Mouse (Mus musculus) neural tube, embryonic 15.5 days (tissue): ENCODE data around the gene Tmprss4. TPM values are rescaled to one million over a fixed set of nuclear protein-coding genes. Genes with fewer than 3 reads are reported as not detected.

Source experiments
- ATAC-seq: fragments of 200-750 bp; cut with Nextera tagmentation; 2 replicates; pipeline ENCODE4 v1.8.0; 2017; ENCODE audit warnings: mild to moderate bottlenecking, moderate TSS enrichment, moderate library complexity; ENCODE audit not compliant: low FRiP score
- H3K27ac ChIP-seq: fragments of 300-500 bp; sonication (generic); replicated peaks from 2 replicates; pipeline ENCODE4 v1.5.1; 2015; ENCODE audit warnings: mild to moderate bottlenecking, inconsistent platforms
- H3K27me3 ChIP-seq: fragments of 300-500 bp; sonication (generic); replicated peaks from 2 replicates; pipeline ENCODE4 v1.6.1; 2015; ENCODE audit warnings: inconsistent platforms
- H3K36me3 ChIP-seq: fragments of 300-500 bp; sonication (generic); 2 replicates; pipeline ENCODE4 v1.6.1; 2015; ENCODE audit warnings: inconsistent platforms
- H3K4me1 ChIP-seq: fragments of 300-500 bp; sonication (generic); 2 replicates; pipeline ENCODE4 v1.6.1; 2015; ENCODE audit warnings: inconsistent platforms
- H3K4me2 ChIP-seq: fragments of 300-500 bp; sonication (generic); 2 replicates; pipeline ENCODE4 v1.6.1; 2015; ENCODE audit warnings: inconsistent platforms, mild to moderate bottlenecking, moderate library complexity
- H3K4me3 ChIP-seq: fragments of 300-500 bp; sonication (generic); replicated peaks from 2 replicates; pipeline ENCODE4 v1.5.1; 2015; ENCODE audit warnings: mild to moderate bottlenecking, inconsistent platforms
- H3K9ac ChIP-seq: fragments of 300-500 bp; sonication (generic); replicated peaks from 2 replicates; pipeline ENCODE4 v1.6.1; 2015; ENCODE audit warnings: mild to moderate bottlenecking, inconsistent platforms
- H3K9me3 ChIP-seq: fragments of 300-500 bp; sonication (generic); replicated peaks from 2 replicates; pipeline ENCODE4 v1.6.1; 2016; ENCODE audit warnings: inconsistent platforms
- whole genome bisulfite sequencing: fragments of 180-500 bp; shearing (Covaris S2); methylation state at CpG from one replicate; pipeline ENCODE4 v1.1.7; 2015; ENCODE audit warnings: mixed read lengths; 5-methylcytosine and 5-hydroxymethylcytosine counted together
- polyA plus RNA-seq: library from polyadenylated mRNA; unstranded; fragments of >200 nt; fragmentation: Nextera tagmentation; extraction: Ambion mirVana; gene quantifications from 2 replicates; pipeline ENCODE4 v1.2.1, GENCODE M21; 2015

The Tmprss4 gene
- polyA plus RNA-seq, 1 experiment from 2014 or later, result not detected

DNA sequence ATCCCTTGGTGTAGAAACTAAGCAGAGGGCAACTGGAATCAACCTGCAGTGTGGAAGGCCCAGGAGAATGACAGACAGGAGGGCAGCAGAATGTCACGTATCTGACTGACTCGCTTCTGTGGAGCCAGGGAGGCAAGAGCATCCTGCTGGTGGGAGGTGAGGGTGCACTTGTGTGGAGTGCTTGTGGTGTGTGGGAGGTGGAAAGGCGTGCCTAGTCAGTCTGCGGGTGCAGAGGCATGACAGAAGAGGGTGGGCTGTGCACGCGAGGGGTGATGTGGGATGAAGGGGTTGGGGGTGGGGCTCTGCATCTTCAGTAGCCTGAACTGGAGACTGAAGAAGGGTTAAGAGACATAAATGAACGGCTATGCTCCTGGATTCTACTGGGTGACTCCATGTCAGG is 50.5 kb downstream of the Tmprss4 start:
- no peaks in the 10 kb centered on the region for H3K9me3 ChIP-seq
- 78% methylated on average over 7 of the region's 7 CpGs for WGBS

GRCm38 (mm10) chr9:45150933-45151332 is 53.0 kb downstream of the Tmprss4 start:
- H3K9me3 ChIP-seq, result no peaks in the 10 kb centered on the region
- no peak overlapping the region for H3K27ac ChIP-seq
- H3K4me1 ChIP-seq, result peaks cover 3% of the 10 kb centered on the region
- H3K4me2 ChIP-seq, result no peak overlapping the region
- 50% methylated on average over 1 of the region's 1 CpGs for WGBS
- no peak overlapping the region for H3K4me3 ChIP-seq
- no peaks in the 10 kb centered on the region for H3K36me3 ChIP-seq
- ATAC-seq, result no peak
- peaks cover 41% of the 10 kb centered on the region for H3K27me3 ChIP-seq
- no peak overlapping the region for H3K9ac ChIP-seq

More for the DNA sequence above, 50.5 kb downstream of the Tmprss4 start:
- Histone ChIP-seq H3K27me3 (peaks cover 22% of the 10 kb centered on the region), H3K4me2 (no peak overlapping the region), H3K4me3 (no peak overlapping the region), H3K4me1 (no peaks in the 10 kb centered on the region), H3K27ac (no peak overlapping the region), H3K36me3 (no peaks in the 10 kb centered on the region), H3K9ac (no peak overlapping the region)
- ATAC-seq, result no peak

GRCm38 (mm10) chr9:45146267-45146597 is 57.7 kb downstream of the Tmprss4 start:
- H3K9ac ChIP-seq, result peak overlapping the region; percentile 43
- H3K4me3 ChIP-seq, result peak overlapping the region; percentile 41
- no peaks in the 10 kb centered on the region for H3K9me3 ChIP-seq
- no peaks in the 10 kb centered on the region for H3K36me3 ChIP-seq
- peaks cover 79% of the 10 kb centered on the region for H3K27me3 ChIP-seq
- WGBS, result under 1% methylated on average over 5 of the region's 5 CpGs
- no peak overlapping the region for H3K27ac ChIP-seq
- peaks cover 7% of the 10 kb centered on the region for H3K4me1 ChIP-seq
- peak overlapping the region; percentile 88 for H3K4me2 ChIP-seq
- peak; percentile 59; the same call in 1 of the 2 replicates for ATAC-seq

- Histone ChIP-seq H3K9me3 (no peaks in the 10 kb centered on the region), H3K27me3 (peaks cover 83% of the 10 kb centered on the region), H3K27ac (no peak overlapping the region), H3K4me2 (peak overlapping the region; percentile 88), H3K4me3 (peak overlapping the region; percentile 41), H3K36me3 (no peaks in the 10 kb centered on the region), H3K4me1 (peaks cover 7% of the 10 kb centered on the region), H3K9ac (peak overlapping the region; percentile 43)
- 3% methylated on average over 27 of the region's 27 CpGs for WGBS
- ATAC-seq, result peak; percentile 70; the same call in 1 of the 2 replicates
Measured at GRCm38 (mm10) chr9:45145533-45146266, 58.2 kb downstream of the Tmprss4 start.

DNA sequence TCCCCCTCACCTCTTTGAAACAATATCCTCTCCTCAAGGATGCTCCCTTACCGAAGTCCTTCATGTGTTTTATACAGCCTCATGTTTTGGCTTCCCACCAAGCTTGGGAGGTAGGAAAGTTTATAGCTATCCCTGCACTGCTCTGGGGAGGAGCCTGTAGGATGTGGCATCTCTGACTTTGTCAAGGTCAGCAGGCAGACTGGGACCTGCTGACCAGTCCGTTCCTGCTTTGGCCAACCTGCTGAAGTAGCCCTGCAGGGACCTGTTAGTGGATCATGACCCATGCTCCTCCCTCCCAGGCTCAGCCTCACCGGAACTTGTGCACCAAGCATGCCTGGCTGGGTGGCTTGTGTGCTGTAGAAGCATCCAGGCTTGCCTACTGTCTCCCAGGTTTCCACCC is 61.2 kb downstream of the Tmprss4 start:
- WGBS, result 55% methylated on average over 3 of the region's 3 CpGs
- H3K4me2 ChIP-seq, result no peak overlapping the region
- peaks cover 23% of the 10 kb centered on the region for H3K4me1 ChIP-seq
- no peak overlapping the region for H3K9ac ChIP-seq
- no peaks in the 10 kb centered on the region for H3K9me3 ChIP-seq
- ATAC-seq, result no peak
- no peaks in the 10 kb centered on the region for H3K36me3 ChIP-seq
- no peak overlapping the region for H3K4me3 ChIP-seq
- H3K27me3 ChIP-seq, result peaks cover 87% of the 10 kb centered on the region
- H3K27ac ChIP-seq, result no peak overlapping the region

DNA sequence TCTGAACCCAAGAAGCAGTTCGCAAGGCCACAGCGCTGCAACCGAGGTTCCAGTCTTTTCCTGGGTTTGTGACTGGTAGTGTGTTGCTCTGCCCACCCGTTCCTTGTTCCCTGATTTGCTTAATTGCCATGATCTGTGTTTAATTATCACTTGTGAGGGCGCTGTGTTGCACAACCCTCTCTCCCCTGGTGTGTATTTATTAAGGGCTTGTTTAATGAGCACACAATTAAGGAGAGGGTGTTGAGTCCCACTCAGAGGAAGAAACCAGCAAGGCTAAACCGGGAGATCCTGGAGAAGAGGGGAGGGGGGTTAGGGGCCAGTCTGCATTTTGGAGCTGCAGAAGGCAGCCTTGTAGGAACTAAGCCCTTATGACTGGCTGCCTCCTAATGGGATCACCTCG is 62.9 kb downstream of the Tmprss4 start:
- Histone ChIP-seq H3K27ac (no peak overlapping the region), H3K4me1 (peaks cover 21% of the 10 kb centered on the region), H3K4me3 (no peak overlapping the region), H3K27me3 (peaks cover 91% of the 10 kb centered on the region), H3K4me2 (no peak overlapping the region), H3K9me3 (no peaks in the 10 kb centered on the region), H3K36me3 (no peaks in the 10 kb centered on the region), H3K9ac (no peak overlapping the region)
- ATAC-seq, result no peak
- 45% methylated on average over 7 of the region's 7 CpGs for WGBS

DNA sequence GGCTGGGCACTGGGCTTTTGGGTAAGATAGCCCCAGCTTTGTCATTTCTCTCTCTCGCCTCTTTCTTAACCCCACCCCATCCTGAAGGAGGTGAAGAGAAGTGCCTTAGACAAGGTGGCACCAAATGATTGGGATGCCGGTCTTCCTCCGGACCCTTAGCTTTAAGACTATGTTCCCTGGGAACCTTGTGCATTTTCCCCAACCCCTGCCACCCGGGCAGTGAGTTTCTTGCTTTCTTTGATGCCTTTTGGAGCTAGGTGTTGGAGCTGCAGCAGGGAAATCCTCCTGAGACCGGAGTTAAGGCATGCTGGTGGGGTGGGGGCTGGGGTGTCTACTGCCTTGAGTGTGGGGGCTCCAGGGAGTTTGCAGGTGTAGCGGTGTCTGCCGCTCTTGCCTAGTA is 64.8 kb downstream of the Tmprss4 start:
- peaks cover 96% of the 10 kb centered on the region for H3K27me3 ChIP-seq
- H3K9ac ChIP-seq, result 0 out of 2 replicates have a peak overlapping the region, but pooled peaks have one; percentile 47
- no peaks in the 10 kb centered on the region for H3K36me3 ChIP-seq
- no peak for ATAC-seq
- no peak overlapping the region for H3K27ac ChIP-seq
- peak overlapping the region; percentile 96 for H3K4me2 ChIP-seq
- peak overlapping the region; percentile 51 for H3K4me3 ChIP-seq
- peaks cover 16% of the 10 kb centered on the region for H3K4me1 ChIP-seq
- H3K9me3 ChIP-seq, result no peaks in the 10 kb centered on the region
- 8% methylated on average over 7 of the region's 7 CpGs for WGBS

DNA sequence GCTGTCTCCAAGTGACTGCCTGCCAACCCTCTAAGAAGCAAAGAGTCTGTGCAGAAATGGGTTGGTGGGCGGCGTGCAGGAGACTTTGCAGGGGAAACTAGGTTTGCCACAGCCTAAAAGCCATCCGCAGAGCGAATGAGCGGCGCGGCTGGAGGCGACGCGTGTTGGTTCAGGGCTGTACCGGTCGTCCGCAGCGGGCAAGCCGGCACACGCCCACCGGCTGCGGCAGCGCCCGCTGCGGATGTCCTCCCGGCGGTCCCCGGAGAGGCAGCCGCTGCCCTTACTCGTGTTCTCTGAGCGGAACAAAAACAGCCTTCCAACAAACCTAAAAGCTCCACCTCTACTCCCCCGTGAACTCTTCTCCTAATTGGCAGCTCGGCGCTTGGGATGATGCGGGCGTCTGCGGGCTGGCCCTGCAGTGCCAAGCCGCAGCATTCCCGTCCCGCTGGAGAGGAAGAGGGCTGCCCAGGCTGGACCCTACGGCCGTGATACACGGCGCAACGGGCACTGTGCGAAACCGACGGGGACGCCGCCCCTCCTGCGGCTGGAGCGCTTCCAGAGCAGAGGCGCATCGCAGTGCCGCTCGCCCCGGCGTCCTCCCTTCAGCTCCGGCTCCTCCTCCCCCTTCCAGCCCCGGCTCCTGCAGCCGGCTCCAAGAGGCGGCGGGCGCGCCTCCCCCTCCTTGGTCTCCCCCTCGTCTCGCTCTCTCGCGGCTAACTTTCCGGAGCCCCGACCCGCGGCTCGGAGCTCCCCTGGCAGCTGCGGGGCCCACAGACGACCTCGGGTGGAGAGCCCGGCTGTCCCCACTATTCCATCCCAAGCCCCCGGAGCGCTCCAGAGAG is 65.5 kb downstream of the Tmprss4 start, which contains the start of gene Scn4b:
Gene Scn4b, plus strand, starts transcription at position 205 of the 842 bp plus-strand sequence.
- peak within 1 kb of the TSS; percentile 47 for H3K9ac ChIP-seq
- WGBS, result under 1% methylated on average over 66 of the region's 76 CpGs
- H3K4me3 ChIP-seq, result peak within 1 kb of the TSS; percentile 51
- H3K36me3 ChIP-seq, result no peaks in the 10 kb centered on the region
- H3K4me2 ChIP-seq, result peak within 1 kb of the TSS; percentile 96
- peak; percentile 39; the same call in 1 of the 2 replicates for ATAC-seq
- peaks cover 16% of the 10 kb centered on the region for H3K4me1 ChIP-seq
- no peak within 1 kb of the TSS for H3K27ac ChIP-seq
- H3K27me3 ChIP-seq, result peaks cover 90% of the 10 kb centered on the region
- H3K9me3 ChIP-seq, result no peaks in the 10 kb centered on the region

GRCm38 (mm10) chr9:45136442-45137169 is 67.3 kb downstream of the Tmprss4 start:
- Histone ChIP-seq H3K9me3 (no peaks in the 10 kb centered on the region), H3K4me2 (no peak overlapping the region), H3K27ac (no peak overlapping the region), H3K4me1 (peaks cover 16% of the 10 kb centered on the region), H3K9ac (no peak overlapping the region), H3K4me3 (no peak overlapping the region), H3K27me3 (peaks cover 73% of the 10 kb centered on the region), H3K36me3 (no peaks in the 10 kb centered on the region)
- ATAC-seq, result no peak
- WGBS, result 9% methylated on average over 7 of the region's 7 CpGs

GRCm38 (mm10) chr9:45133484-45134310 is 70.2 kb downstream of the Tmprss4 start:
- Histone ChIP-seq H3K36me3 (no peaks in the 10 kb centered on the region), H3K27ac (no peak overlapping the region), H3K4me3 (no peak overlapping the region), H3K9me3 (no peaks in the 10 kb centered on the region), H3K4me1 (peaks cover 10% of the 10 kb centered on the region), H3K27me3 (peaks cover 45% of the 10 kb centered on the region), H3K9ac (no peak overlapping the region), H3K4me2 (no peak overlapping the region)
- 22% methylated on average over 5 of the region's 5 CpGs for WGBS
- no peak for ATAC-seq

DNA sequence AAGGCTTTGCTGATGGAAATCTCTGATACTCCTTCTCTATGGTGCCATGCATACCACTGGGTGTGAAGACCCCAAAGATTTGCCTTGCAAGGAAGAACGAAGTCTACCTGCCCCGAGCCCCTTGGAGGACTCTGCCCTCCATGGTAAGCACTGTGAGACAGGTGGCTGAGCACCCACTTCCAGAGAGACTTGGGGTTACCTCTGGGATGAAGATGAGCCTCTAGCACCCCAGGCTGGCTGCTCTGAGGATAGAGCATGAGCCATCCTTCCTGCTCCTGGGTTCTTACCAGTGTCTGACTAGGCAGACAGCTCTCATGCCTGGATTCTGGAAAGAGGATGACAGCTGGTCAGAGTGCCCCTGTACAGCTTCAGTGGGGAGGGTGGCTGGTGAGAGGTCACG is 73.8 kb downstream of the Tmprss4 start:
- 81% methylated on average over 3 of the region's 3 CpGs for WGBS
- peaks cover 13% of the 10 kb centered on the region for H3K36me3 ChIP-seq
- no peak overlapping the region for H3K9ac ChIP-seq
- H3K27ac ChIP-seq, result no peak overlapping the region
- no peak for ATAC-seq
- H3K4me1 ChIP-seq, result no peaks in the 10 kb centered on the region
- no peak overlapping the region for H3K4me2 ChIP-seq
- peaks cover 9% of the 10 kb centered on the region for H3K27me3 ChIP-seq
- H3K4me3 ChIP-seq, result no peak overlapping the region
- H3K9me3 ChIP-seq, result no peaks in the 10 kb centered on the region
